8 mouse cellular contexts compared by ENCODE assay signal in genomic region chr17:33783408-33783807, GRCm38 (mm10). TPM values are rescaled to one million over a fixed set of nuclear protein-coding genes. Genes with fewer than 3 reads are reported as not detected.
DNase-seq lines count a peak whose midpoint lies in the region; ATAC-seq and TF ChIP-seq lines count a peak whose summit lies in the region.

No protein-coding gene starts in this region.

- H3K4me1 ChIP-seq in hindbrain, postnatal 0 days (ENCODE audit: insufficient read depth, low read length): peaks cover 29% of the 10 kb centered on the region
- peaks cover 22% of the 10 kb centered on the region for H3K4me1 ChIP-seq in hindbrain, embryonic 12.5 days

- H3K9ac ChIP-seq in hindbrain, postnatal 0 days (replicated peaks; ENCODE audit: low read length): no peak overlapping the region
- no peak overlapping the region for H3K9ac ChIP-seq in hindbrain, embryonic 12.5 days

- no peak overlapping the region for H3K4me3 ChIP-seq in hindbrain, postnatal 0 days (ENCODE audit: low read length)
- H3K4me3 ChIP-seq in hindbrain, embryonic 12.5 days: no peak overlapping the region
- H3K4me3 ChIP-seq in layer of hippocampus, adult 2 months: no peak overlapping the region

- H3K36me3 ChIP-seq in hindbrain, postnatal 0 days (ENCODE audit: insufficient read depth, low read length): no peaks in the 10 kb centered on the region
- no peaks in the 10 kb centered on the region for H3K36me3 ChIP-seq in hindbrain, embryonic 12.5 days

- H3K27ac ChIP-seq in hindbrain, postnatal 0 days: no peak overlapping the region
- H3K27ac ChIP-seq in hindbrain, embryonic 12.5 days: no peak overlapping the region
- H3K27ac ChIP-seq in layer of hippocampus, adult 2 months: no peak overlapping the region

- no peak overlapping the region for H3K4me2 ChIP-seq in hindbrain, postnatal 0 days (ENCODE audit: low read depth, low read length)
- H3K4me2 ChIP-seq in hindbrain, embryonic 12.5 days (replicated peaks): no peak overlapping the region

- no peak for ATAC-seq in hindbrain, postnatal 0 days
- ATAC-seq in hindbrain, embryonic 12.5 days (ENCODE audit: low FRiP score): no peak

- peak; percentile 69 for DNase-seq in hindbrain, postnatal 0 days (ENCODE audit: low spot score)
- peak; percentile 70 to 72 for DNase-seq in adrenal gland, adult 18-20 months (ENCODE audit: low spot score in 2 of 2)
- DNase-seq in gastrocnemius, postnatal 10 days: peak; percentile 84
- peak; percentile 94 for DNase-seq in kidney, postnatal 14 days
- peak; percentile 39 for DNase-seq in right cerebral cortex, postnatal 14 days
- no peak for DNase-seq in thymus, postnatal 25 days
- DNase-seq in layer of hippocampus, adult 2 months (ENCODE audit: low spot score in 2 of 2): no peak

- no peaks in the 10 kb centered on the region for H3K27me3 ChIP-seq in hindbrain, postnatal 0 days (ENCODE audit: insufficient read depth, low read length)
- no peaks in the 10 kb centered on the region for H3K27me3 ChIP-seq in hindbrain, embryonic 12.5 days

- TF ChIP-seq CTCF in hindbrain, postnatal 0 days (IDR thresholded peaks at IDR 0.05; ENCODE audit: low read depth): no peak
- TF ChIP-seq CTCF in layer of hippocampus, adult 2 months (conservative IDR thresholded peaks at IDR 0.05): no peak

- no peaks in the 10 kb centered on the region for H3K9me3 ChIP-seq in hindbrain, postnatal 0 days (ENCODE audit: low read length)
- H3K9me3 ChIP-seq in hindbrain, embryonic 12.5 days (replicated peaks): no peaks in the 10 kb centered on the region

RNA-seq across cellular contexts. Expression of gene Angptl4, which starts 1.8 kb away (rescaled TPM):
- 24.0 and 24.7 TPM in 2 replicates for total RNA-seq in hindbrain, postnatal 0 days (2014; rRNA removed)
- polyA plus RNA-seq in hindbrain, postnatal 0 days (2015; fragmentation: Nextera tagmentation; extraction: Ambion mirVana): 31.9 and 37.5 TPM in 2 replicates
- polyA plus RNA-seq in hindbrain, embryonic 12.5 days (2016; fragmentation: Nextera tagmentation; extraction: Ambion mirVana): 25.6 and 26.8 TPM in 2 replicates
- total RNA-seq in adrenal gland, adult 18-20 months (2021): 100 to 1,000 TPM in 1 of 2 experiments, 10 to 100 TPM in 1; 47.8 to 111 TPM
- total RNA-seq in gastrocnemius, postnatal 10 days (2021): 10 to 100 TPM; 22.7 to 36.0 TPM
- 1 to 10 TPM; 4.1 to 4.2 TPM for total RNA-seq in layer of hippocampus, adult 2 months (2021)

RNA-seq across cellular contexts. Expression of gene Rab11b, which starts 23.1 kb away (rescaled TPM):
- total RNA-seq in hindbrain, postnatal 0 days (2014; rRNA removed): 123 and 163 TPM in 2 replicates
- polyA plus RNA-seq in hindbrain, postnatal 0 days (2015; fragmentation: Nextera tagmentation; extraction: Ambion mirVana): 546 and 583 TPM in 2 replicates
- 404 and 415 TPM in 2 replicates for polyA plus RNA-seq in hindbrain, embryonic 12.5 days (2016; fragmentation: Nextera tagmentation; extraction: Ambion mirVana)
- 100 to 1,000 TPM; 208 to 255 TPM for total RNA-seq in adrenal gland, adult 18-20 months (2021)
- total RNA-seq in gastrocnemius, postnatal 10 days (2021): 100 to 1,000 TPM; 166 to 186 TPM
- 100 to 1,000 TPM; 306 to 322 TPM for total RNA-seq in layer of hippocampus, adult 2 months (2021)

RNA-seq across cellular contexts. Expression of gene Kank3, which starts 26.9 kb away (rescaled TPM):
- total RNA-seq in hindbrain, postnatal 0 days (2014; rRNA removed): 33.5 and 57.2 TPM in 2 replicates
- polyA plus RNA-seq in hindbrain, postnatal 0 days (2015; fragmentation: Nextera tagmentation; extraction: Ambion mirVana): 44.1 and 47.9 TPM in 2 replicates
- 30.8 and 31.4 TPM in 2 replicates for polyA plus RNA-seq in hindbrain, embryonic 12.5 days (2016; fragmentation: Nextera tagmentation; extraction: Ambion mirVana)
- total RNA-seq in adrenal gland, adult 18-20 months (2021): 10 to 100 TPM; 66.2 to 93.4 TPM
- total RNA-seq in gastrocnemius, postnatal 10 days (2021): 10 to 100 TPM; 27.6 to 33.3 TPM
- total RNA-seq in layer of hippocampus, adult 2 months (2021): 10 to 100 TPM; 35.2 to 40.6 TPM

RNA-seq across cellular contexts. Expression of gene Rps28, which starts 41.0 kb away (rescaled TPM):
- 117 and 293 TPM in 2 replicates for total RNA-seq in hindbrain, postnatal 0 days (2014; rRNA removed)
- polyA plus RNA-seq in hindbrain, postnatal 0 days (2015; fragmentation: Nextera tagmentation; extraction: Ambion mirVana): 609 and 617 TPM in 2 replicates
- 532 and 694 TPM in 2 replicates for polyA plus RNA-seq in hindbrain, embryonic 12.5 days (2016; fragmentation: Nextera tagmentation; extraction: Ambion mirVana)
- 1,000 to 10,000 TPM; 1,292 to 1,451 TPM for total RNA-seq in adrenal gland, adult 18-20 months (2021)
- 1,000 to 10,000 TPM; 1,176 to 1,238 TPM for total RNA-seq in gastrocnemius, postnatal 10 days (2021)
- 100 to 1,000 TPM; 723 to 770 TPM for total RNA-seq in layer of hippocampus, adult 2 months (2021)

RNA-seq across cellular contexts. Expression of gene Ndufa7, which starts 41.0 kb away (rescaled TPM):
- total RNA-seq in hindbrain, postnatal 0 days (2014; rRNA removed): 289 and 356 TPM in 2 replicates
- 562 and 577 TPM in 2 replicates for polyA plus RNA-seq in hindbrain, postnatal 0 days (2015; fragmentation: Nextera tagmentation; extraction: Ambion mirVana)
- polyA plus RNA-seq in hindbrain, embryonic 12.5 days (2016; fragmentation: Nextera tagmentation; extraction: Ambion mirVana): 375 and 435 TPM in 2 replicates
- 100 to 1,000 TPM; 487 to 498 TPM for total RNA-seq in adrenal gland, adult 18-20 months (2021)
- 100 to 1,000 TPM; 322 to 360 TPM for total RNA-seq in gastrocnemius, postnatal 10 days (2021)
- 100 to 1,000 TPM; 207 to 208 TPM for total RNA-seq in layer of hippocampus, adult 2 months (2021)

Comparison
In these comparisons a context has a peak if more than half of its experiments do, and no peak if none do; other contexts are left out.
1. DNase-seq: peak in hindbrain, postnatal 0 days (single experiment), adrenal gland, adult 18-20 months (2 of 2), gastrocnemius, postnatal 10 days (single experiment), kidney, postnatal 14 days (single experiment) and right cerebral cortex, postnatal 14 days (single experiment); none in thymus, postnatal 25 days (single experiment) and layer of hippocampus, adult 2 months (0 of 2).